12 mouse cellular contexts compared by ENCODE assay signal in the genomic region with DNA sequence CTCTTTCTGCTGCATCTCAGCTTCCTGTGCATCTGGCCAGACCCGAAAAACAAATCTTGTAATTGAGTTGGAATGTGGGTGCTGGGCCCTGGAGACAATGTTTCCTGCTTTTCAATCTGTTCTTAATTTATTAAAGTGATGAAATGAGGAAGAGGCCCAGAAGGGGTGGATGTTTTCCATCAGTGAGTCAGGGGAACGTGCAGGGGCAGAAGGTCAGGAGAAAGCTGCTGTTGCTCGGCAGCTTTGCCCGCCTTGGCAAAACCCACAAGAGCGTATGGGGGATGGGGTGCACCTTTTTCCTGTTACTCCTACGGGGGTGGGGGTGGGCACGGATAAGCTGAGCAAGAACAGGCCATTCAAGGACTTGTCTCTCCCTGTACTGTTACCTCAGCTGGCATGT.
DNase-seq lines count a peak whose midpoint lies in the region; ATAC-seq and TF ChIP-seq lines count a peak whose summit lies in the region.
"Had no signal": no experiment of that assay in that cellular context is flagged by ENCODE, and none has a peak within 500 bp of the region (broad histone marks: within the 10 kb centered on the region; RNA-seq: fewer than 3 reads in every experiment).

No protein-coding gene starts in this region.

- peak overlapping the region; percentile 72 for H3K27ac ChIP-seq in forebrain, embryonic 10.5 days
- H3K27ac ChIP-seq in forebrain, embryonic 13.5 days, result no peak overlapping the region
- 0 out of 2 replicates have a peak overlapping the region, but pooled peaks have one; percentile 42 for H3K27ac ChIP-seq in midbrain, embryonic 10.5 days (replicated peaks)
- no peak overlapping the region for H3K27ac ChIP-seq in midbrain, embryonic 13.5 days
- no peak overlapping the region for H3K27ac ChIP-seq in thymus, adult 2 months (ENCODE audit: control insufficient read depth, insufficient read depth, low read length)
- H3K27ac ChIP-seq: midbrain, embryonic 12.5 days had no signal

- no peak for ATAC-seq in forebrain, embryonic 13.5 days
- ATAC-seq in midbrain, embryonic 13.5 days, result no peak
- peak; percentile 48 to 58 for ATAC-seq in hematopoietic stem cell, adult 5-6 weeks (replicated peaks in 1 of 2; ENCODE audit: insufficient read depth in 1 of 2, low FRiP score in 2 of 2, low TSS enrichment in 1 of 2, low read depth in 1 of 2, poor library complexity in 2 of 2, severe bottlenecking in 2 of 2)
- ATAC-seq: activated CD4-positive, CD25-positive, alpha-beta regulatory T cell, adult 4 months had no signal

- no peaks in the 10 kb centered on the region for H3K36me3 ChIP-seq in forebrain, embryonic 10.5 days (replicated peaks)
- H3K36me3 ChIP-seq in forebrain, embryonic 13.5 days (ENCODE audit: poor library complexity, severe bottlenecking), result no peaks in the 10 kb centered on the region
- no peaks in the 10 kb centered on the region for H3K36me3 ChIP-seq in midbrain, embryonic 10.5 days
- H3K36me3 ChIP-seq in midbrain, embryonic 13.5 days, result no peaks in the 10 kb centered on the region
- no peaks in the 10 kb centered on the region for H3K36me3 ChIP-seq in thymus, adult 2 months (ENCODE audit: control insufficient read depth, insufficient read depth, low read length)
- H3K36me3 ChIP-seq: midbrain, embryonic 12.5 days had no signal

- no peak overlapping the region for H3K9ac ChIP-seq in forebrain, embryonic 13.5 days
- H3K9ac ChIP-seq in midbrain, embryonic 13.5 days (replicated peaks), result no peak overlapping the region
- H3K9ac ChIP-seq: midbrain, embryonic 12.5 days had no signal

- DNase-seq in forebrain, embryonic 10.5 days (ENCODE audit: extremely low spot score, low spot score), result no peak
- no peak for DNase-seq in midbrain, embryonic 10.5 days (ENCODE audit: low spot score)
- DNase-seq in yolk sac, embryonic 10.5 days (ENCODE audit: low spot score), result peak; percentile 16
- no peak for DNase-seq in thymus, adult 2 months
- DNase-seq in frontal cortex, postnatal 36 days (ENCODE audit: low spot score in 2 of 2), result no peak
- DNase-seq: cerebellum, postnatal 14 days; left cerebral cortex, postnatal 4 days had no signal

- no peaks in the 10 kb centered on the region for H3K9me3 ChIP-seq in forebrain, embryonic 10.5 days
- no peaks in the 10 kb centered on the region for H3K9me3 ChIP-seq in forebrain, embryonic 13.5 days (replicated peaks)
- no peaks in the 10 kb centered on the region for H3K9me3 ChIP-seq in midbrain, embryonic 10.5 days (replicated peaks)
- H3K9me3 ChIP-seq in midbrain, embryonic 13.5 days, result no peaks in the 10 kb centered on the region
- H3K9me3 ChIP-seq: midbrain, embryonic 12.5 days had no signal

- H3K4me2 ChIP-seq in forebrain, embryonic 13.5 days, result no peak overlapping the region
- H3K4me2 ChIP-seq in midbrain, embryonic 13.5 days (replicated peaks), result no peak overlapping the region
- H3K4me2 ChIP-seq: midbrain, embryonic 12.5 days had no signal

- no peak for TF ChIP-seq POLR2A in thymus, adult 2 months (IDR thresholded peaks at IDR 0.05; ENCODE audit: control insufficient read depth, extremely low read depth, insufficient read depth, low read length, poor library complexity)

- H3K27me3 ChIP-seq in forebrain, embryonic 10.5 days (ENCODE audit: poor library complexity, severe bottlenecking), result no peaks in the 10 kb centered on the region
- no peaks in the 10 kb centered on the region for H3K27me3 ChIP-seq in forebrain, embryonic 13.5 days
- H3K27me3 ChIP-seq in midbrain, embryonic 10.5 days (ENCODE audit: low read depth, poor library complexity, severe bottlenecking), result no peaks in the 10 kb centered on the region
- no peaks in the 10 kb centered on the region for H3K27me3 ChIP-seq in midbrain, embryonic 13.5 days
- no peaks in the 10 kb centered on the region for H3K27me3 ChIP-seq in thymus, adult 2 months (ENCODE audit: control insufficient read depth, insufficient read depth, low read length)
- H3K27me3 ChIP-seq: midbrain, embryonic 12.5 days had no signal

- no peak for TF ChIP-seq CTCF in thymus, adult 2 months (IDR thresholded peaks at IDR 0.05; ENCODE audit: borderline replicate concordance, control insufficient read depth, extremely low read depth, insufficient read depth, low read length, poor library complexity)

- H3K4me3 ChIP-seq in forebrain, embryonic 10.5 days, result no peak overlapping the region
- no peak overlapping the region for H3K4me3 ChIP-seq in forebrain, embryonic 13.5 days
- H3K4me3 ChIP-seq in midbrain, embryonic 10.5 days, result no peak overlapping the region
- no peak overlapping the region for H3K4me3 ChIP-seq in midbrain, embryonic 13.5 days (replicated peaks)
- H3K4me3 ChIP-seq in thymus, adult 2 months (ENCODE audit: control insufficient read depth, insufficient read depth, low read length), result no peak overlapping the region
- H3K4me3 ChIP-seq: midbrain, embryonic 12.5 days had no signal

- peaks cover 23% of the 10 kb centered on the region for H3K4me1 ChIP-seq in forebrain, embryonic 10.5 days
- peaks cover 19% of the 10 kb centered on the region for H3K4me1 ChIP-seq in forebrain, embryonic 13.5 days
- peaks cover 18% of the 10 kb centered on the region for H3K4me1 ChIP-seq in midbrain, embryonic 10.5 days
- peaks cover 17% of the 10 kb centered on the region for H3K4me1 ChIP-seq in midbrain, embryonic 13.5 days (replicated peaks)
- no peaks in the 10 kb centered on the region for H3K4me1 ChIP-seq in thymus, adult 2 months (replicated peaks; ENCODE audit: control insufficient read depth, insufficient read depth, low read length)

- 58% methylated on average over 7 of the region's 7 CpGs for WGBS in forebrain, embryonic 10.5 days
- 46% methylated on average over 7 of the region's 7 CpGs for WGBS in forebrain, embryonic 13.5 days
- 58% methylated on average over 7 of the region's 7 CpGs for WGBS in midbrain, embryonic 10.5 days
- WGBS in midbrain, embryonic 13.5 days, result 49% methylated on average over 7 of the region's 7 CpGs
- 3% methylated on average over 7 of the region's 7 CpGs for WGBS in thymus, adult 2 months

Comparison
In these comparisons a context has a peak if more than half of its experiments do, and no peak if none do; other contexts are left out.
1. H3K27ac ChIP-seq: peak in forebrain, embryonic 10.5 days (single experiment) and midbrain, embryonic 10.5 days (single experiment); none in forebrain, embryonic 13.5 days (single experiment), midbrain, embryonic 13.5 days (single experiment) and thymus, adult 2 months (single experiment).
2. ATAC-seq: peak in hematopoietic stem cell, adult 5-6 weeks (2 of 2); none in forebrain, embryonic 13.5 days (single experiment) and midbrain, embryonic 13.5 days (single experiment).